Mouse (Mus musculus): ENCODE data around the gene Asb4.

The Asb4 gene

GRCm38 (mm10) chr6:5394971-5395370, 11.8 kb downstream of the Asb4 start:
- no peak for DNase-seq

GRCm38 (mm10) chr6:5396797-5397196, 13.6 kb downstream of the Asb4 start:
- DNase-seq = no peak

GRCm38 (mm10) chr6:5401394-5401793, 18.2 kb downstream of the Asb4 start:
- DNase-seq = no peak

- no peak for DNase-seq
Observed at GRCm38 (mm10) chr6:5403095-5403815, 20.1 kb downstream of the Asb4 start.

- no peak for DNase-seq
Observed at GRCm38 (mm10) chr6:5404016-5404415, 20.8 kb downstream of the Asb4 start.

GRCm38 (mm10) chr6:5408451-5409177, 25.4 kb downstream of the Asb4 start:
- DNase-seq = no peak

GRCm38 (mm10) chr6:5409676-5410075, 26.5 kb downstream of the Asb4 start:
- DNase-seq = no peak

GRCm38 (mm10) chr6:5410697-5411391, 27.7 kb downstream of the Asb4 start:
- no peak for DNase-seq

GRCm38 (mm10) chr6:5413282-5413681, 30.1 kb downstream of the Asb4 start:
- no peak for DNase-seq

- no peak for DNase-seq
Observed at GRCm38 (mm10) chr6:5421442-5421841, 38.3 kb downstream of the Asb4 start.

- no peak for DNase-seq
Observed at GRCm38 (mm10) chr6:5422386-5422785, 39.2 kb downstream of the Asb4 start.

- no peak for DNase-seq
Observed at GRCm38 (mm10) chr6:5423594-5423993, 40.4 kb downstream of the Asb4 start.

GRCm38 (mm10) chr6:5427033-5427432, 43.8 kb downstream of the Asb4 start:
- DNase-seq = no peak

GRCm38 (mm10) chr6:5429562-5429961, 46.4 kb downstream of the Asb4 start:
- no peak for DNase-seq

GRCm38 (mm10) chr6:5429982-5430550, 46.9 kb downstream of the Asb4 start:
- no peak for DNase-seq

GRCm38 (mm10) chr6:5433887-5434286, 50.7 kb downstream of the Asb4 start:
- no peak for DNase-seq

- no peak for DNase-seq
Observed at GRCm38 (mm10) chr6:5437757-5438156, 54.6 kb downstream of the Asb4 start.

- DNase-seq = no peak
Observed at GRCm38 (mm10) chr6:5441221-5441620, 58.0 kb downstream of the Asb4 start.

GRCm38 (mm10) chr6:5442316-5443085, 59.3 kb downstream of the Asb4 start:
- DNase-seq = no peak

GRCm38 (mm10) chr6:5443104-5443863, 60.1 kb downstream of the Asb4 start:
- no peak for DNase-seq

GRCm38 (mm10) chr6:5444331-5444898, 61.2 kb downstream of the Asb4 start:
- no peak for DNase-seq

- no peak for DNase-seq
Observed at GRCm38 (mm10) chr6:5447013-5447412, 63.8 kb downstream of the Asb4 start.

Data from cerebellum, adult 11-12 months (tissue).